Mouse (Mus musculus): ENCODE results near the gene Clic1.

- no peak for TF ChIP-seq CTCF (IDR thresholded peaks at IDR 0.05; ENCODE audit: insufficient read depth, low read depth, low read length)
- no peak for TF ChIP-seq POLR2A (IDR thresholded peaks at IDR 0.05; ENCODE audit: insufficient read depth, low read depth, low read length)
Observed at GRCm38 (mm10) chr17:35090166-35090932, 40.6 kb downstream of the Clic1 start.

Measured in olfactory bulb, adult 2 months (tissue).